Mouse (Mus musculus): Measurements from ENCODE around the gene Gm3476. TPM values are rescaled to one million over a fixed set of nuclear protein-coding genes. Genes with fewer than 3 reads are reported as not detected.
"Not testable (repeated sequence)": the region's sequence is repeated elsewhere in the genome, so short reads cannot be mapped to it uniquely, and the experiment has no call there.

Gene Gm3476
- not detected for total RNA-seq (2021)
- long read RNA-seq, experiment 1: 0 reads
- long read RNA-seq, experiment 2: 0 reads

DNA sequence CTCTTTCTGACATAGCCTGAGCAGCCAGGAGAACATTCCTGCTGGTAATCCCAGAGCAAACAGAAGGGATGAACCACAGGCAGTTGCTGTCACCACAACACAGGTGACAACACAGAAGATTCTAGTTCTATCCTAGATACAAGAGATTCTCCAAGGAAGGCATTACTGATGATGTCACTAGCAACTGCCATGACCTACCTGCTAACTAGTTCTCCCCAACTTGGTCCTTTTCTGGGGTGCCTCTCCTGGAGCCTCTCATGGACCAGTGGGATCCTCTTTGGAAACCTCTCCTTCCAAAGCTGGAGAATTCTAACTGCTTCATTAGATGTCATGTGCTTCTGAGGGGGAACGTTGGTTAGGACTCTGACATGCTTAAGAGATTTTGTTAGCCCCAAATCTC is at the start of gene Gm3476:
Gene Gm3476, minus strand, starts transcription at position 101 of the 400 bp plus-strand sequence.
- intact Hi-C loops (cut with DNase I); DNase-seq: not testable (repeated sequence)

DNA sequence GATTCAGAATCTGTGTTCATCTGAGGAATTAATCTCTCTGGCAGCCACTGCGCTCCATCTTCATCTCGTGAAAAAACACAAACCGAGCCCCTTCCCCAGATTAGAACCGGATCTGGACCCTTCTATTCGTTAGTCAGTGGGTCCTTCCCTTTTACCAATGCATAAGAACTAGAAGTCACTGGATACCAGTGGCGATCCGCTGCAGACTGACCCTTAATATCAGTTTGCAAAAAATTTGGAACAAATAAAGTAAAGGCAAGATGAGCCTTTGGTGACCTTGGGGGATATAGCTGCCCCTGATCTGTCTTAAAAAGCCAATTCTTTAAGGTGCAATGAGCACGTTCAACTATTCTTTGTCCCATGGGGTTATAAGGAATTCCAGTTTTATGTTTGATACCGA is 37.9 kb upstream of the Gm3476 start:
- peak in 1 of 2 experiments; percentile 4 for DNase-seq
- intact Hi-C loops (cut with DNase I): not testable (repeated sequence)

DNA sequence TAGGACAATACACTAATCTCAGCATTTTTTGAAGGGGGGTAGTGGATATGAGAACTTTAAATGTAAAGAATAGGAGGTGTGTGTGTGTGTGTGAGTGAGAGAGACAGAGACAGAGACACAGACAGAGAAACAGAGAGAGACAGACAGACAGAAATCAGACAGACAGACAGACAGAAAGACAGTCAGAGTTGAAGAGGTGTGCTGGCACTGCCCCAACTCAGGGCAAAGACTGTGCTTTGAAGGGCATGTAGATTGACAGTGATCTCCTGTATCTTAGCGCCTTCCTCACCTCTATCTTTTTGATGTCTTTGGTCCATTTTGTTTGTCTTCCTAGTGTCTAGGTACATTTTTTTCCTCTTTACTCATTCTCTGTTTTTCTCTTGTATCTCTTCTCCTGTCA is 35.5 kb upstream of the Gm3476 start:
- DNase-seq; intact Hi-C loops (cut with DNase I): not testable (repeated sequence)

DNA sequence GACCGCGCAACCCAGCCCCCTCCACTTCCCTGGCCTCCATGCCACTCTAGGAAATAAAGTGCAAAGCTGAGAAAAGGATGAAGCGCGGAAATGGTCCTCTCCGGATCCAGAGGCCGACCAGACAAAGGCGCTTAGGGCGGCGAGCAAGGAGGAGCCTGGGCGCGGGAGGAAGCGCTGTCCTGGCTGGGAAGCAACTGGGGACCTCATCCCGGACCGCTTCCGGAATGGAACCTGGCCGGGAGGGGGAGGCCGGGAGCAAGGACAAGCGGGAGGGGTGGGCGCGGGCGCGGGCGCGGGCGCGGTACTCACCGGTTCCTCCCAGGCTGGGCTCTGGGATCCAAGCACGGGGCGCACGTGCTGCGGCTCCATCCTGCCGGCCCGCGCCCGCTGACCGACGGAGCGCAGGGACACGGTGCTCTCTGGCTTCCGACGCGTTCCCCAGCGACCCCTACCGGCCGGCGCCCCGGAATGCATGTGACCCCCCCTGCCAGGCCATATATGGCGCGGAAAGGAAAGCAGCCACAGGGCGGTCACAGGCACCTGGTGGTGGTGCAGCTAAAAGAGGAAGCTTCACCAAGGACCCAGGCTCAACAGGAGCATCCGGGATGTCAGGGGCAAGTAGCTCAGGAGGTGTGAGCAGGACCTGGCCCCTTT is 17.2 kb downstream of the Gm3476 start, which contains the start of gene Gm3468:
Gene Gm3468, minus strand, starts transcription at position 394 of the 654 bp plus-strand sequence.
- intact Hi-C loops (cut with DNase I): not testable (repeated sequence)

DNA sequence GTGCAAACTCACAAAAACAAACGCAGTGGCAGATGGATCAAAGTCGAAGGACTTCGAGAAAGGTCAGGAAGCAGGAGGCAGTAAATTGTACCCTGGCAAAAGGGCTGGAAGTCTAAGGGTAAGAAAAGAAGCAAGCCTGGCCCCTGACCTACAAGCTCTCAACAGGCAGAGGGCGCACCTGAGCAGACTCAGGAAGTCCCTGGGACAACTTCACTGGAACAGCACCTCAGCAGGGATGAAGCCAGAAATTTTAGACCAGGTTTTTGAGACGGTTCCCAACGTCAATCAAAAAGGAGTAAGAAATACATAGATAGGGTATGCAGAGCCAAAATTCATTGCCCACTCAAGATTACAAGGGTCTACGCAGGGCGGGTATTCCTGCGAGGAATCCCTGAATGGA is 18.1 kb downstream of the Gm3476 start:
- DNase-seq; intact Hi-C loops (cut with DNase I): not testable (repeated sequence)

More for the DNA sequence above, 17.2 kb downstream of the Gm3476 start, which contains the start of gene Gm3468:
- DNase-seq: peak; percentile 14 to 24

DNA sequence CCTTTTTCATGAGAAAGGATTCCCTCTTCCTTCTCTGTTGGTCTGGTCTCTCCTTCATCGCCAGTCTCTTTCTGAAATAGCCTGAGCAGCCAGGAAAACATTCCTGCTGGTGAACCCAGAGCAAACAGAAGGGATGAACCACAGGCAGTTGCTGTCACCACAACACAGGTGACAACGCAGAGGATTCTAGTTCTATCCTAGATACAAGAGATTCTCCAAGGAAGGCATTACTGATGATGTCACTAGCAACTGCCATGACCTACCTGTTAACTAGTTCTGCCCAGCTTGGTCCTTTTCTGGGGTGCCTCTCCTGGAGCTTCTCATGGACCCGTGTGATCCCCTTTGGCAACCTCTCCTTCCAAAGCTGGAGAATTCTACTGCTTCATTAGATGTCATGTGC is 31.8 kb downstream of the Gm3476 start, which contains the start of gene Gm8206:
Gene Gm8206, minus strand, starts transcription at position 101 of the 400 bp plus-strand sequence.
- intact Hi-C loops (cut with DNase I); DNase-seq: not testable (repeated sequence)

DNA sequence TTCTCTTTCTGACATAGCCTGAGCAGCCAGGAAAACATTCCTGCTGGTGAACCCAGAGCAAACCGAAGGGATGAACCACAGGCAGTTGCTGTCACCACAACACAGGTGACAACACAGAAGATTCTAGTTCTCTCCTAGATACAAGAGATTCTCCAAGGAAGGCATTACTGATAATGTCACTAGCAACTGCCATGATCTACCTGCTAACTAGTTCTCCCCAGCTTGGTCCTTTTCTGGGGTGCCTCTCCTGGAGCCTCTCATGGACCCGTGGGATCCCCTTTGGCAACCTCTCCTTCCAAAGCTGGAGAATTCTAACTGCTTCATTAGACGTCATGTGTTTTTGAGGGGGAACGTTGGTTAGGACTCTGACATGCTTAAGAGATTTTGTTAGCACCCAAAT is 67.4 kb downstream of the Gm3476 start, which contains the start of gene Gm6337:
Gene Gm6337, minus strand, starts transcription at position 101 of the 400 bp plus-strand sequence.
- intact Hi-C loops (cut with DNase I); DNase-seq: not testable (repeated sequence)

Other genes with a start within 250 kb of the Gm3476 start
- under 1 TPM in 1 of 2 experiments, not detected in 1; 0.28 TPM for gene Gm8237, start 245.4 kb downstream of the Gm3476 start, total RNA-seq (2021)
- gene Gm3248, start 164.1 kb downstream of the Gm3476 start, total RNA-seq (2021): under 1 TPM in 1 of 2 experiments, not detected in 1; 0.18 TPM
- not detected for gene Gm3453, start 146.7 kb downstream of the Gm3476 start, total RNA-seq (2021)
- not detected for gene Gm6337, start 67.5 kb downstream of the Gm3476 start, total RNA-seq (2021)
- gene Gm8206, start 31.9 kb downstream of the Gm3476 start, total RNA-seq (2021): not detected
- gene Gm3468, start 17.1 kb downstream of the Gm3476 start, total RNA-seq (2021): under 1 TPM in 1 of 2 experiments, not detected in 1; 0.15 TPM
- not detected for gene Gm21560, start 93.5 kb upstream of the Gm3476 start, total RNA-seq (2021)
- not detected for gene Gm3411, start 161.4 kb upstream of the Gm3476 start, total RNA-seq (2021)
- gene Gm21103, start 179.0 kb upstream of the Gm3476 start, total RNA-seq (2021): not detected
- gene Gm3618, start 217.9 kb upstream of the Gm3476 start, total RNA-seq (2021): not detected